In genomic region chr10:3740148-3740503, GRCm38 (mm10) we compare ENCODE assay signal across 8 mouse cellular contexts. TPM values are rescaled to one million over a fixed set of nuclear protein-coding genes. Genes with fewer than 3 reads are reported as not detected.
A peak's percentile ranks its signal among the peaks of the same experiment; 100 is the strongest.
DNase-seq lines count a peak whose midpoint lies in the region; ATAC-seq and TF ChIP-seq lines count a peak whose summit lies in the region.

Gene Plekhg1 (plus strand): TSS chr10:3740364.

- no peak within 1 kb of the TSS for H3K27ac ChIP-seq in thymus, adult 2 months (ENCODE audit: control insufficient read depth, insufficient read depth, low read length)
- peak within 1 kb of the TSS; percentile 71; the same call in 1 of the 2 replicates for H3K27ac ChIP-seq in forebrain, embryonic 14.5 days (ENCODE audit: low read depth, low read length)
- H3K27ac ChIP-seq in heart, postnatal 0 days (ENCODE audit: low read depth): peak within 1 kb of the TSS; percentile 92
- H3K27ac ChIP-seq in liver, embryonic 16.5 days (ENCODE audit: low read length): peak within 1 kb of the TSS; percentile 25; the same call in 1 of the 2 replicates
- H3K27ac ChIP-seq in neural tube, embryonic 14.5 days (ENCODE audit: low read depth, low read length): peak within 1 kb of the TSS; percentile 71

- peak within 1 kb of the TSS; percentile 65 for H3K9ac ChIP-seq in forebrain, embryonic 14.5 days (ENCODE audit: low read length)
- peak within 1 kb of the TSS; percentile 68 for H3K9ac ChIP-seq in heart, postnatal 0 days (replicated peaks; ENCODE audit: low read depth, low read length)
- peak within 1 kb of the TSS; percentile 40 for H3K9ac ChIP-seq in liver, embryonic 16.5 days (ENCODE audit: low read depth, low read length)
- peak within 1 kb of the TSS; percentile 57 for H3K9ac ChIP-seq in neural tube, embryonic 14.5 days (replicated peaks; ENCODE audit: low read depth, low read length)

- no peaks in the 10 kb centered on the region for H3K36me3 ChIP-seq in thymus, adult 2 months (ENCODE audit: control insufficient read depth, insufficient read depth, low read length)
- no peaks in the 10 kb centered on the region for H3K36me3 ChIP-seq in forebrain, embryonic 14.5 days (ENCODE audit: control insufficient read depth, insufficient read depth, low read length)
- H3K36me3 ChIP-seq in heart, postnatal 0 days (replicated peaks; ENCODE audit: control insufficient read depth, insufficient read depth, low read length): no peaks in the 10 kb centered on the region
- no peaks in the 10 kb centered on the region for H3K36me3 ChIP-seq in liver, embryonic 16.5 days (ENCODE audit: control insufficient read depth, insufficient read depth)
- no peaks in the 10 kb centered on the region for H3K36me3 ChIP-seq in neural tube, embryonic 14.5 days (ENCODE audit: control insufficient read depth, insufficient read depth, low read length)

- DNase-seq in thymus, adult 2 months: peak; percentile 22
- no peak for DNase-seq in thymus, postnatal 10 days (ENCODE audit: low spot score in 2 of 2)
- peak; percentile 81 for DNase-seq in forebrain, embryonic 14.5 days (ENCODE audit: low spot score)
- peak; percentile 86 for DNase-seq in heart, postnatal 0 days (ENCODE audit: low spot score)
- peak; percentile 87 to 93 for DNase-seq in kidney, postnatal 4 days
- peak; percentile 84 for DNase-seq in testis, postnatal 14 days (ENCODE audit: low spot score)

- H3K9me3 ChIP-seq in forebrain, embryonic 14.5 days (replicated peaks; ENCODE audit: control insufficient read depth, low read length): no peaks in the 10 kb centered on the region
- no peaks in the 10 kb centered on the region for H3K9me3 ChIP-seq in heart, postnatal 0 days (replicated peaks; ENCODE audit: control insufficient read depth, low read length)
- no peaks in the 10 kb centered on the region for H3K9me3 ChIP-seq in liver, embryonic 16.5 days (replicated peaks; ENCODE audit: control insufficient read depth, low read length)
- H3K9me3 ChIP-seq in neural tube, embryonic 14.5 days (ENCODE audit: control insufficient read depth, low read length): no peaks in the 10 kb centered on the region

- no peak for TF ChIP-seq CTCF in thymus, adult 2 months (IDR thresholded peaks at IDR 0.05; ENCODE audit: borderline replicate concordance, control insufficient read depth, extremely low read depth, insufficient read depth, low read length, poor library complexity)
- TF ChIP-seq CTCF in heart, postnatal 0 days (IDR thresholded peaks at IDR 0.05; ENCODE audit: low read depth): no peak

- H3K27me3 ChIP-seq in thymus, adult 2 months (ENCODE audit: control insufficient read depth, insufficient read depth, low read length): peaks cover 11% of the 10 kb centered on the region; the same call in 1 of the 2 replicates
- H3K27me3 ChIP-seq in forebrain, embryonic 14.5 days (replicated peaks; ENCODE audit: control insufficient read depth, insufficient read depth, low read length): no peaks in the 10 kb centered on the region
- no peaks in the 10 kb centered on the region for H3K27me3 ChIP-seq in heart, postnatal 0 days (ENCODE audit: control insufficient read depth, insufficient read depth, low read length)
- peaks cover 12% of the 10 kb centered on the region for H3K27me3 ChIP-seq in liver, embryonic 16.5 days (ENCODE audit: control insufficient read depth, insufficient read depth, low read depth, low read length)
- no peaks in the 10 kb centered on the region for H3K27me3 ChIP-seq in neural tube, embryonic 14.5 days (ENCODE audit: control insufficient read depth, insufficient read depth, low read length)

- no peak for TF ChIP-seq POLR2A in thymus, adult 2 months (IDR thresholded peaks at IDR 0.05; ENCODE audit: control insufficient read depth, extremely low read depth, insufficient read depth, low read length, poor library complexity)

- WGBS in thymus, adult 2 months: 2% methylated on average over 29 of the region's 29 CpGs
- WGBS in forebrain, embryonic 14.5 days: 0% methylated on average over 29 of the region's 29 CpGs
- WGBS in heart, postnatal 0 days: 0% methylated on average over 13 of the region's 29 CpGs
- WGBS in liver, embryonic 16.5 days (ENCODE audit: insufficient replicate concordance): under 1% methylated on average over 29 of the region's 29 CpGs
- WGBS in neural tube, embryonic 14.5 days: 0% methylated on average over 16 of the region's 29 CpGs

- no peak for TF ChIP-seq EP300 in heart, postnatal 0 days (IDR thresholded peaks at IDR 0.05; ENCODE audit: low read depth)

- H3K4me1 ChIP-seq in thymus, adult 2 months (replicated peaks; ENCODE audit: control insufficient read depth, insufficient read depth, low read length): 0 out of 2 replicates have a peak, but pooled peaks cover 4% of the 10 kb centered on the region
- no peaks in the 10 kb centered on the region; the same call in 1 of the 2 replicates for H3K4me1 ChIP-seq in forebrain, embryonic 14.5 days (ENCODE audit: control insufficient read depth, insufficient read depth, low read length)
- H3K4me1 ChIP-seq in heart, postnatal 0 days (ENCODE audit: control insufficient read depth, insufficient read depth): no peaks in the 10 kb centered on the region
- no peaks in the 10 kb centered on the region for H3K4me1 ChIP-seq in liver, embryonic 16.5 days (ENCODE audit: control insufficient read depth, low read depth, low read length)
- no peaks in the 10 kb centered on the region for H3K4me1 ChIP-seq in neural tube, embryonic 14.5 days (ENCODE audit: control insufficient read depth, insufficient read depth, low read length)

- peak within 1 kb of the TSS; percentile 33 for H3K4me3 ChIP-seq in thymus, adult 2 months (ENCODE audit: control insufficient read depth, insufficient read depth, low read length)
- peak within 1 kb of the TSS; percentile 55 for H3K4me3 ChIP-seq in forebrain, embryonic 14.5 days (ENCODE audit: low read depth, low read length)
- peak within 1 kb of the TSS; percentile 63 for H3K4me3 ChIP-seq in heart, postnatal 0 days (ENCODE audit: low read depth, low read length)
- H3K4me3 ChIP-seq in liver, embryonic 16.5 days (ENCODE audit: low read depth, low read length): peak within 1 kb of the TSS; percentile 52
- peak within 1 kb of the TSS; percentile 56 for H3K4me3 ChIP-seq in neural tube, embryonic 14.5 days (ENCODE audit: low read depth, low read length)

- peak; percentile 93 for ATAC-seq in forebrain, embryonic 14.5 days
- ATAC-seq in heart, postnatal 0 days (ENCODE audit: insufficient read depth, low read depth): peak; percentile 91
- ATAC-seq in liver, embryonic 16.5 days (ENCODE audit: low read depth): peak; percentile 85
- peak; percentile 91 for ATAC-seq in neural tube, embryonic 14.5 days (ENCODE audit: low read depth)

- H3K4me2 ChIP-seq in forebrain, embryonic 14.5 days (ENCODE audit: low read length): peak within 1 kb of the TSS; percentile 99
- H3K4me2 ChIP-seq in heart, postnatal 0 days (ENCODE audit: low read depth, low read length): peak within 1 kb of the TSS; percentile 90
- peak within 1 kb of the TSS; percentile 75 for H3K4me2 ChIP-seq in liver, embryonic 16.5 days (ENCODE audit: low read depth, low read length)
- peak within 1 kb of the TSS; percentile 97 for H3K4me2 ChIP-seq in neural tube, embryonic 14.5 days (ENCODE audit: low read depth, low read length)

RNA-seq across cellular contexts. Expression of gene Plekhg1, which starts in this region (rescaled TPM):
- 2.0 and 2.3 TPM in 2 replicates for polyA plus RNA-seq in thymus, adult 2 months (2012; rRNA removed)
- polyA plus RNA-seq in forebrain, embryonic 14.5 days (2014; fragmentation: Nextera tagmentation; extraction: Ambion mirVana): 3.1 and 4.4 TPM in 2 replicates
- total RNA-seq in heart, postnatal 0 days (2014; rRNA removed; ENCODE audit: low replicate concordance): 12.9 and 14.3 TPM in 2 replicates
- polyA plus RNA-seq in heart, postnatal 0 days (2015; fragmentation: Nextera tagmentation; extraction: Ambion mirVana): 4.1 and 5.5 TPM in 2 replicates
- polyA plus RNA-seq in liver, embryonic 16.5 days (2015; fragmentation: Nextera tagmentation; extraction: Ambion mirVana): 1.2 and 2.2 TPM in 2 replicates
- polyA plus RNA-seq in neural tube, embryonic 14.5 days (2014; fragmentation: Nextera tagmentation; extraction: Ambion mirVana): 4.4 and 13.6 TPM in 2 replicates

Comparison
In these comparisons a context has a peak if more than half of its experiments do, and no peak if none do; other contexts are left out.
1. DNase-seq: peak in thymus, adult 2 months (single experiment), forebrain, embryonic 14.5 days (single experiment), heart, postnatal 0 days (single experiment), kidney, postnatal 4 days (2 of 2) and testis, postnatal 14 days (single experiment); none in thymus, postnatal 10 days (0 of 2).
2. Peak in every context shown above with its lines, with median percentiles within 50 percentile points of each other: H3K4me3 ChIP-seq, ATAC-seq, H3K4me2 ChIP-seq and H3K9ac ChIP-seq.